ENCODE assay signal across 8 mouse cellular contexts in genomic region chr12:107183283-107183682, GRCm38 (mm10).
A peak's percentile ranks its signal among the peaks of the same experiment; 100 is the strongest.
DNase-seq lines count a peak whose midpoint lies in the region; ATAC-seq lines count a peak whose summit lies in the region.
"Had no signal": no experiment of that assay in that cellular context is flagged by ENCODE, and none has a peak within 500 bp of the region (broad histone marks: within the 10 kb centered on the region; RNA-seq: fewer than 3 reads in every experiment).

No protein-coding gene starts in this region.

- no peak overlapping the region for H3K4me3 ChIP-seq in embryonic facial prominence, embryonic 15.5 days (replicated peaks)

- no peak for ATAC-seq in embryonic facial prominence, embryonic 15.5 days (ENCODE audit: insufficient number of reproducible peaks, low FRiP score, low TSS enrichment, low read depth)
- peak; percentile 30; the same call in 1 of the 2 replicates for ATAC-seq in neutrophil, adult 5-6 weeks (ENCODE audit: extremely low read depth, insufficient number of reproducible peaks, low FRiP score, poor library complexity, severe bottlenecking)
- ATAC-seq in megakaryocyte, adult 5-6 weeks (ENCODE audit: poor library complexity, severe bottlenecking): no peak

- no peaks in the 10 kb centered on the region for H3K36me3 ChIP-seq in embryonic facial prominence, embryonic 15.5 days

- H3K9me3 ChIP-seq in embryonic facial prominence, embryonic 15.5 days (replicated peaks): no peaks in the 10 kb centered on the region

- 0 out of 2 replicates have a peak overlapping the region, but pooled peaks have one; percentile 10 for H3K4me2 ChIP-seq in embryonic facial prominence, embryonic 15.5 days (replicated peaks)

- peaks cover 10% of the 10 kb centered on the region for H3K4me1 ChIP-seq in embryonic facial prominence, embryonic 15.5 days

- H3K27me3 ChIP-seq in embryonic facial prominence, embryonic 15.5 days: no peaks in the 10 kb centered on the region

- DNase-seq in layer of hippocampus, adult 8-10 months (ENCODE audit: low spot score in 2 of 2): peak; percentile 20 to 37
- DNase-seq in layer of hippocampus, postnatal 14 days (ENCODE audit: low spot score in 2 of 2): no peak
- DNase-seq in R1 (ENCODE audit: low read depth, low spot score): peak; percentile 40
- no peak for DNase-seq in right cerebral cortex, postnatal 14 days
- DNase-seq: cerebellum, adult 11 months had no signal

- no peak overlapping the region for H3K27ac ChIP-seq in embryonic facial prominence, embryonic 15.5 days (replicated peaks)

- no peak overlapping the region for H3K9ac ChIP-seq in embryonic facial prominence, embryonic 15.5 days

- WGBS in embryonic facial prominence, embryonic 15.5 days: 50% methylated on average over 9 of the region's 9 CpGs

Comparison
In these comparisons a context has a peak if more than half of its experiments do, and no peak if none do; other contexts are left out.
1. DNase-seq: peak in layer of hippocampus, adult 8-10 months (2 of 2) and R1 (single experiment); none in layer of hippocampus, postnatal 14 days (0 of 2) and right cerebral cortex, postnatal 14 days (single experiment).